8 mouse cellular contexts compared by ENCODE assay signal in the genomic region with DNA sequence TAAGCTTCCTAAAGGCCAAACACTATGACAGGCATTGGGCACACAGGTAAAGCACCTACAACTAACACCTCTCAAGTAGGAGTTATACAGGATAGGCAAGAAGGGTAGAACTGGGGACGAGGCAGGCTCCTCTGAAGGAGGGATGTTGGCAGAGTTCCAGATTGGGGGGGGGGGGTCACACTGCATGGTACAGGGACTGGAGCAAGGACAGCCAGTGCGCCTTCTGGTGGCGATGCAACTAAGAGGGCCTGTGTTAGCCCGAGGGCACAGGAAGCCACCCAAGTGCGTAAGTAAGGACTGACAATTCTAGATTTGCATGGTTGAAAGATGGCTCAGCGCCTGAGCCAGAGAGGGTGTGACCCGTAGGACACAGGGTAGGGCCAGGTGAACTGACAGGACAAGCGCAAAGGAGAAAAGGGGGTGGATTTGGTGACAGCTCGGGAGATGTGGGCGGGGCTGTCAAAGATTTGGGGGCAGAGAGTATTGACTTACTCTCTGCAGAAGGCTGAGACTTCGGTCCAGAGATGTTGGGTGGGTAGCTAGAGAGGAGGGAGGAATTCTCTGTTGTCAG. TPM values are rescaled to one million over a fixed set of nuclear protein-coding genes. Genes with fewer than 3 reads are reported as not detected.
DNase-seq lines count a peak whose midpoint lies in the region; ATAC-seq and TF ChIP-seq lines count a peak whose summit lies in the region.

No protein-coding gene starts in this region.

- under 1% methylated on average over 11 of the region's 11 CpGs for WGBS in bone marrow, adult 2 months
- 4% methylated on average over 11 of the region's 11 CpGs for WGBS in forebrain, embryonic 12.5 days
- 1% methylated on average over 11 of the region's 11 CpGs for WGBS in hindbrain, embryonic 11.5 days
- 2% methylated on average over 11 of the region's 11 CpGs for WGBS in limb, embryonic 12.5 days
- WGBS in midbrain, embryonic 11.5 days, result 2% methylated on average over 11 of the region's 11 CpGs

- H3K36me3 ChIP-seq in forebrain, embryonic 12.5 days (replicated peaks), result no peaks in the 10 kb centered on the region
- H3K36me3 ChIP-seq in hindbrain, embryonic 11.5 days (ENCODE audit: control insufficient read depth, insufficient read depth, low read length), result no peaks in the 10 kb centered on the region
- H3K36me3 ChIP-seq in limb, embryonic 12.5 days, result no peaks in the 10 kb centered on the region
- no peaks in the 10 kb centered on the region for H3K36me3 ChIP-seq in midbrain, embryonic 11.5 days (ENCODE audit: control insufficient read depth, insufficient read depth, low read length)

- no peak overlapping the region for H3K9ac ChIP-seq in forebrain, embryonic 12.5 days
- no peak overlapping the region for H3K9ac ChIP-seq in hindbrain, embryonic 11.5 days (ENCODE audit: low read depth, low read length)
- 0 out of 2 replicates have a peak overlapping the region, but pooled peaks have one; percentile 0 for H3K9ac ChIP-seq in limb, embryonic 12.5 days (replicated peaks)
- H3K9ac ChIP-seq in midbrain, embryonic 11.5 days (ENCODE audit: low read length), result no peak overlapping the region

- H3K4me3 ChIP-seq in bone marrow, adult 2 months (replicated peaks; ENCODE audit: control insufficient read depth, low read depth, low read length), result peak overlapping the region; percentile 88
- peak overlapping the region; percentile 59 for H3K4me3 ChIP-seq in forebrain, embryonic 12.5 days (replicated peaks)
- H3K4me3 ChIP-seq in hindbrain, embryonic 11.5 days (ENCODE audit: low read depth, low read length), result peak overlapping the region; percentile 51
- H3K4me3 ChIP-seq in limb, embryonic 12.5 days (replicated peaks), result peak overlapping the region; percentile 63
- H3K4me3 ChIP-seq in midbrain, embryonic 11.5 days (ENCODE audit: low read depth, low read length), result peak overlapping the region; percentile 53

- peak; percentile 22 for ATAC-seq in forebrain, embryonic 12.5 days (ENCODE audit: low FRiP score)
- peak; percentile 39 for ATAC-seq in hindbrain, embryonic 11.5 days (ENCODE audit: low FRiP score)
- ATAC-seq in limb, embryonic 12.5 days (ENCODE audit: insufficient number of reproducible peaks, insufficient read depth, low FRiP score, low TSS enrichment, low read depth), result 0 out of 2 replicates have a peak, but pooled peaks have one; percentile 8
- peak; percentile 36 for ATAC-seq in midbrain, embryonic 11.5 days (ENCODE audit: low FRiP score)

- TF ChIP-seq CTCF in bone marrow, adult 2 months (IDR thresholded peaks at IDR 0.05; ENCODE audit: control insufficient read depth, insufficient read depth, low read length), result peak; percentile 61

- DNase-seq in layer of hippocampus, adult 9-11 months, result peak; percentile 74
- DNase-seq in layer of hippocampus, postnatal 36 days, result no peak
- DNase-seq in hindbrain, embryonic 11.5 days (ENCODE audit: low spot score), result peak; percentile 56
- DNase-seq in midbrain, embryonic 11.5 days (ENCODE audit: low spot score, missing footprints), result peak; percentile 92
- peak; percentile 69 to 80 for DNase-seq in spleen, postnatal 4 days (ENCODE audit: low spot score in 2 of 2)

- H3K27ac ChIP-seq in bone marrow, adult 2 months (ENCODE audit: control insufficient read depth, insufficient read depth, low read depth, low read length, poor library complexity), result peak overlapping the region; percentile 96
- 0 out of 2 replicates have a peak overlapping the region, but pooled peaks have one; percentile 25 for H3K27ac ChIP-seq in forebrain, embryonic 12.5 days
- peak overlapping the region; percentile 73 for H3K27ac ChIP-seq in hindbrain, embryonic 11.5 days (ENCODE audit: low read depth, low read length)
- peak overlapping the region; percentile 94 for H3K27ac ChIP-seq in limb, embryonic 12.5 days
- no peak overlapping the region; the same call in 1 of the 2 replicates for H3K27ac ChIP-seq in midbrain, embryonic 11.5 days (ENCODE audit: low read depth, low read length)

- H3K4me2 ChIP-seq in forebrain, embryonic 12.5 days, result peak overlapping the region; percentile 87
- peak overlapping the region; percentile 93 for H3K4me2 ChIP-seq in hindbrain, embryonic 11.5 days (replicated peaks; ENCODE audit: low read depth, low read length)
- H3K4me2 ChIP-seq in limb, embryonic 12.5 days, result peak overlapping the region; percentile 98
- peak overlapping the region; percentile 82 for H3K4me2 ChIP-seq in midbrain, embryonic 11.5 days

- no peak for TF ChIP-seq POLR2A in bone marrow, adult 2 months (IDR thresholded peaks at IDR 0.05; ENCODE audit: borderline replicate concordance, control insufficient read depth, low read depth, low read length)

- H3K27me3 ChIP-seq in forebrain, embryonic 12.5 days, result peaks cover 32% of the 10 kb centered on the region
- H3K27me3 ChIP-seq in hindbrain, embryonic 11.5 days (ENCODE audit: control insufficient read depth, insufficient read depth, low read length), result peaks cover 10% of the 10 kb centered on the region
- H3K27me3 ChIP-seq in limb, embryonic 12.5 days, result peaks cover 5% of the 10 kb centered on the region; the same call in 1 of the 2 replicates
- peaks cover 10% of the 10 kb centered on the region; the same call in 1 of the 2 replicates for H3K27me3 ChIP-seq in midbrain, embryonic 11.5 days (ENCODE audit: control insufficient read depth, insufficient read depth, low read length)

- H3K4me1 ChIP-seq in bone marrow, adult 2 months (ENCODE audit: control insufficient read depth, insufficient read depth, low read length), result peaks cover 12% of the 10 kb centered on the region
- H3K4me1 ChIP-seq in forebrain, embryonic 12.5 days, result peaks cover 61% of the 10 kb centered on the region
- peaks cover 30% of the 10 kb centered on the region for H3K4me1 ChIP-seq in hindbrain, embryonic 11.5 days (replicated peaks; ENCODE audit: control insufficient read depth, insufficient read depth, low read length)
- peaks cover 69% of the 10 kb centered on the region for H3K4me1 ChIP-seq in limb, embryonic 12.5 days (replicated peaks)
- H3K4me1 ChIP-seq in midbrain, embryonic 11.5 days (ENCODE audit: control insufficient read depth, insufficient read depth, low read length), result peaks cover 33% of the 10 kb centered on the region

- H3K9me3 ChIP-seq in forebrain, embryonic 12.5 days, result no peaks in the 10 kb centered on the region
- no peaks in the 10 kb centered on the region for H3K9me3 ChIP-seq in hindbrain, embryonic 11.5 days (ENCODE audit: control insufficient read depth, low read length)
- no peaks in the 10 kb centered on the region for H3K9me3 ChIP-seq in limb, embryonic 12.5 days
- H3K9me3 ChIP-seq in midbrain, embryonic 11.5 days (ENCODE audit: control insufficient read depth, low read length), result no peaks in the 10 kb centered on the region

RNA-seq across cellular contexts. Expression of a gene that starts 2.1 kb away (rescaled TPM):
- 10 to 100 TPM; 12.8 to 15.5 TPM for total RNA-seq in layer of hippocampus, postnatal 36 days (2021)
- 6.4 and 19.5 TPM in 2 replicates for polyA plus RNA-seq in bone marrow, adult 2 months (2011; ENCODE audit: insufficient read depth, insufficient read length, low replicate concordance, missing spikeins)
- polyA plus RNA-seq in forebrain, embryonic 12.5 days (2016; fragmentation: Nextera tagmentation; extraction: Ambion mirVana), result 1.7 and 2.2 TPM in 2 replicates
- polyA plus RNA-seq in hindbrain, embryonic 11.5 days (2014; fragmentation: Nextera tagmentation; extraction: Ambion mirVana), result 0.62 and 1.3 TPM in 2 replicates
- polyA plus RNA-seq in limb, embryonic 12.5 days (2016; fragmentation: Nextera tagmentation; extraction: Ambion mirVana), result 4.6 and 4.8 TPM in 2 replicates
- 0.34 and 0.67 TPM in 2 replicates for polyA plus RNA-seq in midbrain, embryonic 11.5 days (2014; fragmentation: Nextera tagmentation; extraction: Ambion mirVana)

RNA-seq across cellular contexts. Expression of a gene that starts 41.1 kb away (rescaled TPM):
- total RNA-seq in layer of hippocampus, postnatal 36 days (2021), result under 1 TPM; 0.05 to 0.20 TPM
- not detected in 2 replicates for polyA plus RNA-seq in bone marrow, adult 2 months (2011; ENCODE audit: insufficient read depth, insufficient read length, low replicate concordance, missing spikeins)
- 0.04 TPM in 1 of 2 replicates, not detected in the other for polyA plus RNA-seq in forebrain, embryonic 12.5 days (2016; fragmentation: Nextera tagmentation; extraction: Ambion mirVana)
- 0.04 TPM in 1 of 2 replicates, not detected in the other for polyA plus RNA-seq in hindbrain, embryonic 11.5 days (2014; fragmentation: Nextera tagmentation; extraction: Ambion mirVana)
- polyA plus RNA-seq in limb, embryonic 12.5 days (2016; fragmentation: Nextera tagmentation; extraction: Ambion mirVana), result 0.44 and 0.59 TPM in 2 replicates
- polyA plus RNA-seq in midbrain, embryonic 11.5 days (2014; fragmentation: Nextera tagmentation; extraction: Ambion mirVana), result not detected in 2 replicates

RNA-seq across cellular contexts. Expression of a gene that starts 44.9 kb away (rescaled TPM):
- under 1 TPM; 0.80 to 0.86 TPM for total RNA-seq in layer of hippocampus, postnatal 36 days (2021)
- 1.5 and 5.0 TPM in 2 replicates for polyA plus RNA-seq in bone marrow, adult 2 months (2011; ENCODE audit: insufficient read depth, insufficient read length, low replicate concordance, missing spikeins)
- 0.24 and 0.36 TPM in 2 replicates for polyA plus RNA-seq in forebrain, embryonic 12.5 days (2016; fragmentation: Nextera tagmentation; extraction: Ambion mirVana)
- polyA plus RNA-seq in hindbrain, embryonic 11.5 days (2014; fragmentation: Nextera tagmentation; extraction: Ambion mirVana), result 0.23 and 0.60 TPM in 2 replicates
- polyA plus RNA-seq in limb, embryonic 12.5 days (2016; fragmentation: Nextera tagmentation; extraction: Ambion mirVana), result 0.31 and 0.44 TPM in 2 replicates
- polyA plus RNA-seq in midbrain, embryonic 11.5 days (2014; fragmentation: Nextera tagmentation; extraction: Ambion mirVana), result 0.10 and 0.20 TPM in 2 replicates

RNA-seq across cellular contexts. Expression of a gene that starts 45.0 kb away (rescaled TPM):
- total RNA-seq in layer of hippocampus, postnatal 36 days (2021), result 10 to 100 TPM; 33.4 to 35.2 TPM
- polyA plus RNA-seq in bone marrow, adult 2 months (2011; ENCODE audit: insufficient read depth, insufficient read length, low replicate concordance, missing spikeins), result 2.7 and 4.6 TPM in 2 replicates
- polyA plus RNA-seq in forebrain, embryonic 12.5 days (2016; fragmentation: Nextera tagmentation; extraction: Ambion mirVana), result 23.1 and 27.7 TPM in 2 replicates
- polyA plus RNA-seq in hindbrain, embryonic 11.5 days (2014; fragmentation: Nextera tagmentation; extraction: Ambion mirVana), result 17.3 and 18.5 TPM in 2 replicates
- 29.7 and 30.8 TPM in 2 replicates for polyA plus RNA-seq in limb, embryonic 12.5 days (2016; fragmentation: Nextera tagmentation; extraction: Ambion mirVana)
- 16.4 and 18.4 TPM in 2 replicates for polyA plus RNA-seq in midbrain, embryonic 11.5 days (2014; fragmentation: Nextera tagmentation; extraction: Ambion mirVana)

Comparison
In these comparisons a context has a peak if more than half of its experiments do, and no peak if none do; other contexts are left out.
1. DNase-seq: peak in layer of hippocampus, adult 9-11 months (single experiment), hindbrain, embryonic 11.5 days (single experiment), midbrain, embryonic 11.5 days (single experiment) and spleen, postnatal 4 days (2 of 2); none in layer of hippocampus, postnatal 36 days (0 of 2).
2. Peak in every context shown above with its lines, with median percentiles within 50 percentile points of each other: H3K4me3 ChIP-seq, ATAC-seq and H3K4me2 ChIP-seq.